Mouse (Mus musculus) heart, adult 8-10 months (tissue): ENCODE measurements around the gene Scgb1b15. TPM values are rescaled to one million over a fixed set of nuclear protein-coding genes. Genes with fewer than 3 reads are reported as not detected.
"Not testable (repeated sequence)": the region's sequence is repeated elsewhere in the genome, so short reads cannot be mapped to it uniquely, and the experiment has no call there.

Experiments used
- DNase-seq: peaks from one replicate; pipeline ENCODE4 v3.0.0; 2022; ENCODE audit warnings: low spot score
- total RNA-seq, 4 experiments: library from RNA; stranded (reverse); gene quantifications; 2 replicates each; pipeline ENCODE4 v1.2.4; 2022

Scgb1b15 gene
- not detected for total RNA-seq

DNA sequence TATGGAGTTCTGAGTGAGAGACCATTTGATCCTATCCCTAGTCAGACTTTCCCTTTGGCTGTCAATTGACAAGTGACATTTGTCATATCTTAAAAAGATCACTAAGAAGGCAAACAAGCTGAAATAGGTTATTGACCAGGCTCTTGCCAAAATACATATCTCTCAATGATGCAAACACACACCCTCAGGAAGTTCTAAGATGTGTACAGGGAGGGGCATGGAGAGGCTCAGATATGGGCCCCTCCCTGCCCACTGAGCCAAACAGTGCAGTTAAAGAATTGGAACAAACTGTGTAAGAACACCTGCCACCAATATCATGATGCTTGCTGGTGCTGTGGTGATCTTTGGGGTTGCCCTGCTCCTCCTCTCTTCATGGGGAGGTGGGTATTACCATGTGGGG lies at the start of gene Scgb1b15:
TSS of gene Scgb1b15 (plus strand) at position 301 of the 400 bp plus-strand sequence.
- DNase-seq: not testable (repeated sequence)

DNA sequence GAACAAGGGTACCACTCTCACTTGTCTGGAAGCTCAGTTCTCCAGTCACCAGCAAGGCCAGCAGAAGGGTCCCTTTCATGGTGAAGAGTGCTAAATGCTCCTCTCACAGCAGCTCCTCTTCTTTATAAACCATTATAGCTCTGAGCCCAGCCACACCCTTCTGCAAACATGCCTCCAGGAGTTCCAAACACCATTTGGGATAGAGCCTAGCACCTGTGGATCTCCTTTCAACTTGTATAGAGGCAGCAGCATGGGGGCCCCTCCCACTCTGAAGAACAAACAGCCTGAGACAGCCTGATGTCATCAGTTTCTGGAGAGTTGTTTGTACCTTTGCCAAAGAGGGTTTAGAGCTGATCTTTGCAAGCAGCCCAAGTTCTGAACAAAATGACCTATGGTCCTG lies 6.8 kb upstream of the Scgb1b15 start, which contains the start of gene Scgb2b15:
TSS of gene Scgb2b15 (minus strand) at position 101 of the 400 bp plus-strand sequence.
- DNase-seq: not testable (repeated sequence)

Other genes starting within 250 kb of the Scgb1b15 start
- not detected for gene Scgb2b15, start 6.9 kb upstream of the Scgb1b15 start, total RNA-seq
- not detected for gene Scgb2b17, start 220.0 kb downstream of the Scgb1b15 start, total RNA-seq
- gene Scgb1b17, start 226.9 kb downstream of the Scgb1b15 start, total RNA-seq: not detected